Mouse (Mus musculus): ENCODE results near the gene Eif2b3.

- TF ChIP-seq CTCF (IDR thresholded peaks at IDR 0.05; ENCODE audit: low read depth) (no peak), EP300 (IDR thresholded peaks at IDR 0.05; ENCODE audit: low read depth) (no peak)
These were observed 19.6 kb upstream of the Eif2b3 start for GRCm38 (mm10) chr4:116999513-117000154.

All from heart, postnatal 0 days (tissue).